Mouse (Mus musculus): Measurements from ENCODE around the gene Nat8f6. TPM values are rescaled to one million over a fixed set of nuclear protein-coding genes. Genes with fewer than 3 reads are reported as not detected.
"Not testable (repeated sequence)": the region's sequence is repeated elsewhere in the genome, so short reads cannot be mapped to it uniquely, and the experiment has no call there.

The Nat8f6 gene
- polyA plus RNA-seq, 1 experiment from 2014 or later: not detected

DNA sequence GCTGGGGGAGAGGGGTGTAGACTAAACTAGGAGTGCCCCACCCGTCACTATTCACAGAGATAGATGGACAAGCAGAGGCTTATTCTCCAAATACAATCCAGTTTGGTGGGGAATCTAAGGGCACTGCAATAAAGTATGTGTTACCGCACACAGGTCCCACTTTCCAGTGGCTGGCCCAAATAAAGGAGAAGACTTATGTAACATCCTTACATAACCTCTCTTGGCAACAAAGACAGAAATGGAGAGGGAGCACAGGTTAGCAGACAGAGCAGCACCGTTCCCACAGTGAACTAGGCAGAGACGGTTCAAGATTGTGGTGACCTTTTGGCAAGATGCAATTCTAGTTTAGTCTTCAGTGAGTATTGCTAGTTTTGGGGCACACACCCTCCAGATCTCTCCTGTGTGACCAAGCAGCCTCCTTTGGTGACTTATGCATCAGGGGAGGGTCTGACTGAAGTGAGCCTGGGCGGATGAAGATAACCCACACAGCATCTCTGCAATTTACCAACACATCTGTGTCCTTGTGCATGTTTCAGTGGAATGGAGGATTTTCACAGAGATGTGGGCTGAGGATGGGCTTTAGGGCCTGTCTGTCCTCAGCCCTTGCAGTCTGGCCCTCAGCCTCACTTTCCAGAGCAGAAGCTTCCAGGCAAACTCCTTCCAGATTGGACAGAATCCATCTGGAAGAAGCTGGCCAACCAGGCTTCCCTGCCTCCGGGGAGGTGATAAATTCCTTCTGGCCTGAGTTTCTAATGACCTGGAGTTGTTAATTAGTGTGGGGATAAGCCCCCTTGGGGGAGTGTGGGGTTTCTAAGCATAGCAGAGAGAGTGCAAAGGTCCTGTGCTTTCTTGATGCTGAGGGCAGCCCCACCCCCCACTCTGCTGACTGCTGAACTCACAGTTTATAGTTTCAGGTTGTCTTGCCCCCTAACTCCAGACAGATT lies 57.4 kb downstream of the Nat8f6 start:
- not testable (repeated sequence) for H3K4me3 ChIP-seq; H3K9me3 ChIP-seq; H3K27ac ChIP-seq (replicated peaks); H3K9ac ChIP-seq (replicated peaks); H3K4me2 ChIP-seq (replicated peaks); H3K36me3 ChIP-seq; ATAC-seq (ENCODE audit: low FRiP score, low read depth); H3K27me3 ChIP-seq; H3K4me1 ChIP-seq
- WGBS: 89% methylated on average over 5 of the region's 6 CpGs

- not testable (repeated sequence) for H3K4me2 ChIP-seq (replicated peaks); H3K27me3 ChIP-seq; ATAC-seq (ENCODE audit: low FRiP score, low read depth); H3K9ac ChIP-seq (replicated peaks); H3K9me3 ChIP-seq; H3K4me3 ChIP-seq; H3K36me3 ChIP-seq; H3K4me1 ChIP-seq; H3K27ac ChIP-seq (replicated peaks)
- 86% methylated on average over 1 of the region's 2 CpGs for WGBS
Measured at GRCm38 (mm10) chr6:85762678-85763077, 58.1 kb downstream of the Nat8f6 start.

Small RNA genes lying within 50 kb of the gene (microRNA-seq; reads per million reads assigned to microRNA genes)
- gene Mir6375: not detected

Other genes starting within 250 kb of the Nat8f6 start
- 10.3 and 11.4 TPM in 2 replicates for gene Alms1, start 233.4 kb downstream of the Nat8f6 start, polyA plus RNA-seq (2016; fragmentation: Nextera tagmentation; extraction: Ambion mirVana)
- gene Nat8f7, start 107.7 kb downstream of the Nat8f6 start, polyA plus RNA-seq (2016; fragmentation: Nextera tagmentation; extraction: Ambion mirVana): not detected in 2 replicates
- gene Nat8f3, start 55.2 kb downstream of the Nat8f6 start, polyA plus RNA-seq (2016; fragmentation: Nextera tagmentation; extraction: Ambion mirVana): 0.18 and 0.29 TPM in 2 replicates
- not detected in 2 replicates for gene Nat8f5, start within 50 bp of the Nat8f6 start, polyA plus RNA-seq (2016; fragmentation: Nextera tagmentation; extraction: Ambion mirVana)
- not detected in 2 replicates for gene Nat8, start 11.1 kb upstream of the Nat8f6 start, polyA plus RNA-seq (2016; fragmentation: Nextera tagmentation; extraction: Ambion mirVana)
- not detected in 2 replicates for gene Nat8f2, start 48.2 kb upstream of the Nat8f6 start, polyA plus RNA-seq (2016; fragmentation: Nextera tagmentation; extraction: Ambion mirVana)
- 6.6 and 7.2 TPM in 2 replicates for gene Nat8f4, start 83.9 kb upstream of the Nat8f6 start, polyA plus RNA-seq (2016; fragmentation: Nextera tagmentation; extraction: Ambion mirVana)
- 35.5 and 41.4 TPM in 2 replicates for gene Tprkb, start 90.9 kb upstream of the Nat8f6 start, polyA plus RNA-seq (2016; fragmentation: Nextera tagmentation; extraction: Ambion mirVana)
- 8.3 and 9.5 TPM in 2 replicates for gene Nat8f1, start 94.7 kb upstream of the Nat8f6 start, polyA plus RNA-seq (2016; fragmentation: Nextera tagmentation; extraction: Ambion mirVana)
- gene Dusp11, start 140.7 kb upstream of the Nat8f6 start, polyA plus RNA-seq (2016; fragmentation: Nextera tagmentation; extraction: Ambion mirVana): 42.7 and 53.7 TPM in 2 replicates
- gene Figla, start 195.2 kb upstream of the Nat8f6 start, polyA plus RNA-seq (2016; fragmentation: Nextera tagmentation; extraction: Ambion mirVana): not detected in 2 replicates
- gene Add2, start 207.7 kb upstream of the Nat8f6 start, polyA plus RNA-seq (2016; fragmentation: Nextera tagmentation; extraction: Ambion mirVana): 127 and 130 TPM in 2 replicates

Measured in midbrain, embryonic 12.5 days (tissue).